Mouse (Mus musculus): ENCODE measurements around the gene Rab31. TPM values are rescaled to one million over a fixed set of nuclear protein-coding genes. Genes with fewer than 3 reads are reported as not detected.
A peak's percentile ranks its signal among the peaks of the same experiment; 100 is the strongest.

The Rab31 gene
- total RNA-seq, 2 experiments from 2014 or later, result 22.0 to 24.1 TPM

GRCm38 (mm10) chr17:65739874-65740725 lies 32.5 kb downstream of the Rab31 start:
- DNase-seq, result no peak

GRCm38 (mm10) chr17:65737622-65738021 lies 34.9 kb downstream of the Rab31 start:
- no peak for DNase-seq

- no peak for DNase-seq
These were observed 35.4 kb downstream of the Rab31 start for GRCm38 (mm10) chr17:65737175-65737574.

- DNase-seq, result no peak
These were observed 37.5 kb downstream of the Rab31 start for GRCm38 (mm10) chr17:65735088-65735487.

GRCm38 (mm10) chr17:65732666-65733065 lies 39.9 kb downstream of the Rab31 start:
- DNase-seq, result no peak

GRCm38 (mm10) chr17:65731710-65732109 lies 40.8 kb downstream of the Rab31 start:
- no peak for DNase-seq

GRCm38 (mm10) chr17:65729945-65730741 lies 42.4 kb downstream of the Rab31 start:
- no peak for DNase-seq

GRCm38 (mm10) chr17:65726755-65727154 lies 45.8 kb downstream of the Rab31 start:
- DNase-seq, result no peak

GRCm38 (mm10) chr17:65726274-65726673 lies 46.3 kb downstream of the Rab31 start:
- DNase-seq, result no peak

- no peak for DNase-seq
These were observed 46.7 kb downstream of the Rab31 start for GRCm38 (mm10) chr17:65725814-65726213.

- DNase-seq, result no peak
These were observed 47.2 kb downstream of the Rab31 start for GRCm38 (mm10) chr17:65725381-65725780.

- DNase-seq, result no peak
These were observed 48.3 kb downstream of the Rab31 start for GRCm38 (mm10) chr17:65724254-65724653.

- no peak for DNase-seq
These were observed 48.9 kb downstream of the Rab31 start for GRCm38 (mm10) chr17:65723633-65724032.

- no peak for DNase-seq
These were observed 51.2 kb downstream of the Rab31 start for GRCm38 (mm10) chr17:65721330-65721729.

- DNase-seq, result no peak
These were observed 52.7 kb downstream of the Rab31 start for GRCm38 (mm10) chr17:65719826-65720225.

GRCm38 (mm10) chr17:65718578-65718977 lies 54.0 kb downstream of the Rab31 start:
- DNase-seq, result no peak

- DNase-seq, result no peak
These were observed 54.8 kb downstream of the Rab31 start for GRCm38 (mm10) chr17:65717658-65718199.

- no peak for DNase-seq
These were observed 58.5 kb downstream of the Rab31 start for GRCm38 (mm10) chr17:65714060-65714459.

- DNase-seq, result no peak
These were observed 59.6 kb downstream of the Rab31 start for GRCm38 (mm10) chr17:65712861-65713535.

- DNase-seq, result no peak
These were observed 60.8 kb downstream of the Rab31 start for GRCm38 (mm10) chr17:65711779-65712178.

- no peak for DNase-seq
These were observed 62.0 kb downstream of the Rab31 start for GRCm38 (mm10) chr17:65710576-65710975.

GRCm38 (mm10) chr17:65706220-65706619 lies 66.3 kb downstream of the Rab31 start:
- peak; percentile 66 for DNase-seq
